Mouse (Mus musculus) bone marrow macrophage, adult 2 months (primary cell): Measurements from ENCODE around the gene Ift27. TPM values are rescaled to one million over a fixed set of nuclear protein-coding genes. Genes with fewer than 3 reads are reported as not detected.

Experiments used
- H3K27ac ChIP-seq: 2 replicates; pipeline ENCODE4 v1.5.1; 2012; ENCODE audit warnings: low read depth, low read length; ENCODE audit not compliant: insufficient read depth
- H3K4me1 ChIP-seq: 2 replicates; pipeline ENCODE4 v1.6.1; 2012; ENCODE audit warnings: low read length; ENCODE audit not compliant: control insufficient read depth, insufficient read depth
- H3K4me3 ChIP-seq: 2 replicates; pipeline ENCODE4 v1.5.1; 2012; ENCODE audit warnings: mild to moderate bottlenecking, low read length, moderate library complexity; ENCODE audit not compliant: insufficient read depth
- CTCF ChIP-seq: IDR thresholded peaks from 2 replicates; pipeline ENCODE4 v1.5.1; 2012; ENCODE audit warnings: low read depth, mild to moderate bottlenecking, low read length, moderate library complexity
- POLR2A ChIP-seq: IDR thresholded peaks from 2 replicates; pipeline ENCODE4 v1.6.1; 2012; ENCODE audit warnings: mild to moderate bottlenecking, low read depth, low read length, borderline replicate concordance
- polyA plus RNA-seq: library from polyadenylated mRNA; stranded (reverse); fragments of >200 nt; gene quantifications from 2 replicates; pipeline ENCODE4 v1.2.4, GENCODE M21; 2012; ENCODE audit not compliant: missing spikeins, insufficient read depth, insufficient read length

Ift27 gene
- polyA plus RNA-seq, 1 experiment, result 19.8 TPM

DNA sequence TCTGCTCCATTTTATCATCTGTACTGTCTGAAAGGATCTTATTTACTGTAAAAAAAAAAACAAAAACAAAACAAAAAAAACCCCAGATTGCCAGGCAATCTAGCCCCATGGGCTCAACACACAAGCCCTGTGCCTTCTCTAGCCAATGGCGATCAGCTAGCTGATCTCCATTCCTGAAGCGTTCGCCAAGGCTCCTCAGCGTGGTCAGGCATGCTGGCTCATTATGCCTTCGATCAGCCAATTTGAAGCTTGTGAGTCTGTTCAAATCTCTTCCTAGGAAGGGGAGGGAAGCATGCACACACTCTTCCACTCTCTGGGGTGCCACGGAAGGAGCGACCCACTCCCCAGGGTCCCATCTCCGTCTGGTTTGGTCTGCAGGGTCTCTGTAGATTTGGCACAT is 16.6 kb downstream of the Ift27 start:
- H3K4me1 ChIP-seq, result no peaks in the 10 kb centered on the region
- no peak overlapping the region for H3K4me3 ChIP-seq
- TF ChIP-seq CTCF (no peak), POLR2A (no peak)

DNA sequence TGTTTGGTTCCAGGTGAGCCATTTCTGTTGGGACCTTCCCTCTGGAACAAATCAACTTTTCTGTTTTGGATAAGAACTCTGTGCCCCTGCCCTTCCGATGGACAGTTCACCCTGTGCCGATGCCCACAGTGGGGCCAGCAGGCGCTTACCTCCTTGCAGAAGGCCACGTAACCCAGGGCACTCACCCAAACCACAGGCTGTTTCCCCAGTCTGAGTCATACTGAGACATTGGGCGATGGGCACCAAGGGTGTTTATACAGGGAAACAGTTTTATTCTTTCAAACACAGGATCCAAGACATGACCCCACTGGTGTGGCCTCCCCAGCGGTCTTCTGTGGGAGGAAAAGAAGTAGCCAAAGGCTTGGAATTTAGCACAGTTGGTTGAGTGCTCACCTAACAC is 18.5 kb downstream of the Ift27 start:
- no peak overlapping the region for H3K4me3 ChIP-seq
- TF ChIP-seq CTCF (no peak), POLR2A (no peak)

More for the DNA sequence above, 16.6 kb downstream of the Ift27 start:
- no peak overlapping the region for H3K27ac ChIP-seq

DNA sequence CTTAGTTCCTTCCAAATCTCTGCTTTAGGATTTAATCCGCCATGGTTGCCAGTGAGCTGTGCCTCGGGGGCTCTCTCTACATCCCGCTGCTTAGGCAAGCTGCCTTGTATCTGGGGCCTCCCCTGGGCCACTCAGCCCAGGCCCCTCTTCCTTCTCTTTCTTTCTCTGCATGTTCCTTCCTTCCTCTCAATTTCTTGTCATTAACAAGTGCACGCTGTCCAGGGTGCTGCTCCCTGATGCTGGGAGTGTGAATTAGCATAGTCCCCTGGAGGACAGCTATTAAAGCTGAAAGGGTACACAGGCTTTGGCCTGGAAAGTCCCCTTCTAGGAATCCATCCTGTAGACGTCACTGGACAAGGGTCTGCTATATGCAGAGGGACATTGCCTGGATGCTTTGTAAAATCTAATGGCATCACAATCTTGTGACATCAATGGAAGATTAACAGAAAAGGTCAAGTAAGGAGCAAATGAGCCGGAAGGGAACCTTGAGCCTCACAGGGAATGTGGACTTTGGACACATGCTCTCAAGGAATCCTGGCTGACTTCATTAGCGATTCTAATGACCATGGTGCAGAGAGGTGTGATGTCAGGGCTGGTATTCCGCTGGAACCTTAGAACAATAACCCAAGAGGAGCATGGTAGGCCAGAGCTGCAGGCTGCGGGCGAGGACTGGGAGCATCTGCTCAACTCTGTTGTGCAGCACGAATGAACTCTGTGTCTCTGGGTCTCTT is 20.7 kb downstream of the Ift27 start:
- Histone ChIP-seq H3K27ac (no peak overlapping the region), H3K4me3 (no peak overlapping the region), H3K4me1 (no peaks in the 10 kb centered on the region)
- TF ChIP-seq POLR2A, result no peak
- no peak for TF ChIP-seq CTCF

More for the DNA sequence above, 18.5 kb downstream of the Ift27 start:
- Histone ChIP-seq H3K27ac (no peak overlapping the region), H3K4me1 (no peaks in the 10 kb centered on the region)

DNA sequence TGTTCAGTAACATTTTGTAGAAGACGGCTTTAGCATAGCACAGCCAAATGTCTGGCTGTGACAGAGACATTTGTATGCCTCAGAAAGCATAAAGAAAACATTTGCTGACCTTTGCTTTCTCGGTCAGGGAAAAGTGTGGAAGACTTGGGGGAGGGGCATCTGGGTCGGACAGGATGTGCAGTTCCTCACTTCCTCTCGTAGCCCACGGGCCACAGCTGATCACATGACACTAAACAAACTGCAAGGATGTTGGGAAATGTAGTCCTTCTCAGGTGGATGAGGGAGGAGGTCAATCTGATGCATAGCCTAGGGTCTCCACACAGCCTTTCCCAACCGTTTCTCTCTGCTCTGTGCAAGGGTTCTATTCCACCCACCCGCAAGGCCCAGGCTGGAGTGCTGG is 25.3 kb downstream of the Ift27 start:
- Histone ChIP-seq H3K4me3 (no peak overlapping the region), H3K27ac (no peak overlapping the region), H3K4me1 (no peaks in the 10 kb centered on the region)
- TF ChIP-seq CTCF (no peak), POLR2A (no peak)

DNA sequence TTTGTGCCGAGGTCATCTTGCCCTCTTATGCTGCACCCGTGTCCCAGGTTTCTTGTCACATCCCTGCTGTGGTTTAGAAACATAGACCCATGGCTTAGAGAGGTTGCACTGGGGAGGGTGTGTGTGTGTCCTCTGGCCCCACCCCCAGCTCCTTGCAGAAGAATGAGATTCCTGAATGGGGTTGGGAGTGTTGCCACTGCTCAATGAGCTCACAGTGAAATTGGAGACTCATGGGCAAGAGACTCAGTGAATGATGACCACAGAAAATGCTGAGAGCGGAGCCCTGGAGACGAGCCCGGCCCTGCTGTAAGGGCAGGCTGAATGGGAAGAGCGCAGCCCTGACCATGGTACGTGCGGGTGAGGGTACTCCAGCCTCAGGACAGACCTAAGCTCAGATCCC is 33.7 kb downstream of the Ift27 start:
- no peak overlapping the region for H3K4me3 ChIP-seq
- no peaks in the 10 kb centered on the region for H3K4me1 ChIP-seq
- TF ChIP-seq CTCF (no peak), POLR2A (no peak)
- H3K27ac ChIP-seq, result no peak overlapping the region

DNA sequence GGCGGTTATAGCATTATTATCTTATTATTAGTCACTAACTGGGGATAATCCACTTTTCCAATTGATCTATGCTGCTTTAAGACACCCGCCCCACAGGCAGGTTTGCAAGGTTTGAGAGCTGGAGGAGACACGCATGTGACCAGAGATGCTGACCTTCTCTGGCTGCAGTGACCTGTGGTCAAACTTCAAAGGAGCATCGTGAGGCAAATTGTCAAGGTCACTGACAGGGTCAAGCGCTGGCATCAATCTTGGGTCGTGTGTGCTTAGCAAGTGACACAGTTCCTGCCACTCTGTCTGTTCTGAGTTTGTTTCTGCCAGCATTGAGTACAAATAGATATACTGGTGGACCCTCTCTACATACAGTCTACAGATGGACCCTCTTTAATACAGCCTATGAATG is 39.3 kb downstream of the Ift27 start:
- Histone ChIP-seq H3K27ac (no peak overlapping the region), H3K4me1 (no peaks in the 10 kb centered on the region), H3K4me3 (no peak overlapping the region)
- no peak for TF ChIP-seq POLR2A
- TF ChIP-seq CTCF, result no peak

DNA sequence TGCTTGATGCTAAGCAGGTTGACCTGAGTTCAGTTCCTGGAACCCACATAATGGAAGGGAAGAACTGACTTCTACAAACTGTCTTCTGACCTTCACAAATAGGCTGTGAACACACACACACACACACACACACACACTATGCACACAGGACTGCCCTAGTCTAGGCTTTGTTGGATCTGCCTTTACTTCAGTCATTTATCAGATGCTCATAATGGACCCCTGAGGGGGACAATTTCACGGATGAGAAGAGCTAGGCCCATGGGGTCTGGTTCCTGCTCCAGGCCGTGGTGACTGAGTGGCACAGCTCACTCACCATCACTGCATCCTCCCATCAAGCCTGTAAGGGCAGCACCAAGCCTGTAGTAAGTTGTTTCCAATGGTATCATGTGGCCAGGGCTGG is 40.5 kb downstream of the Ift27 start:
- Histone ChIP-seq H3K4me3 (no peak overlapping the region), H3K4me1 (no peaks in the 10 kb centered on the region), H3K27ac (no peak overlapping the region)
- TF ChIP-seq CTCF (no peak), POLR2A (no peak)

DNA sequence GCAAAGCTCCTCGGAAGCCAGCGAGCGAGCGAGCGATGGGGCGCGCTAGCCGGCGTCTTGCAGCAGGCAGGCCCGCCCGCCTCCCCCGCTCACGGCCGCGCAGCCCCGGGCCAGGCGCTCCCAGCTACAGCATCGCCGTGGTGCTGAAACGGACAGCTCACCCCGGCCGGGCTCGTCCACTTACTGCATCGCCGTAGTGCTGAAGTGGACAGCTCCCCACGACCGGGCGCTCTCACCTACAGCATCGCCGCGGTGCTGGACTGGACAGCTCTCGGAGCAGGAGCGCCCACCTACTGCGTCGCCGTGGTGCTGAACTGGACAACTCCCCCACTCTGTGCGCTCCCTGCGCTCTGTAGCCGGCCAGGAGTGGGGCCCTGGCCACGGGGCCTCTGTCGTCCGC is 54.2 kb downstream of the Ift27 start, which contains the start of gene Cacng2:
TSS of gene Cacng2 (minus strand) at position 325 of the 400 bp plus-strand sequence.
- H3K4me3 ChIP-seq, result no peak within 1 kb of the TSS
- TF ChIP-seq CTCF (no peak), POLR2A (no peak)
- H3K4me1 ChIP-seq, result no peaks in the 10 kb centered on the region
- no peak within 1 kb of the TSS for H3K27ac ChIP-seq

DNA sequence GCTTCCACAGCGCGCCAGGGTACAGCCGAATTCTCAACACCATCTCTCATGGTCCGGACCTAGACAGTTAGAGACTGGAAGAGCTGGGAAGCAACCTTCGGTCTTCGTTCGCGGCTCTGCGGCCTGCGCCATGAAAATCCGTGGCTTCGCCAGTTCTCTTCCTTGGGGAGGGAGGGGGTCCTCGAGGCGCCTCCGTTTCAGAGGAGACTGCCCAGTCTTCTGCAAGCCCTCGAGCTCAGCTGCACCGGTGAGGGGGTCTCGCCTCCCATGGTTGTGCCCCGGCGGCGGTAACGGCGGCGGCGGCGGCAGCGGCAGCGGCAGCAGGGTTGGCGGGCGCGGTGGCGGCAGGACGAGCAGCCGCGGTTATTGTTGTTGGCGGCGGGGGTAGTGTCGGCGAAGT is 54.7 kb downstream of the Ift27 start:
- no peak overlapping the region for H3K4me3 ChIP-seq
- TF ChIP-seq CTCF (no peak), POLR2A (no peak)
- no peaks in the 10 kb centered on the region for H3K4me1 ChIP-seq
- no peak overlapping the region for H3K27ac ChIP-seq

DNA sequence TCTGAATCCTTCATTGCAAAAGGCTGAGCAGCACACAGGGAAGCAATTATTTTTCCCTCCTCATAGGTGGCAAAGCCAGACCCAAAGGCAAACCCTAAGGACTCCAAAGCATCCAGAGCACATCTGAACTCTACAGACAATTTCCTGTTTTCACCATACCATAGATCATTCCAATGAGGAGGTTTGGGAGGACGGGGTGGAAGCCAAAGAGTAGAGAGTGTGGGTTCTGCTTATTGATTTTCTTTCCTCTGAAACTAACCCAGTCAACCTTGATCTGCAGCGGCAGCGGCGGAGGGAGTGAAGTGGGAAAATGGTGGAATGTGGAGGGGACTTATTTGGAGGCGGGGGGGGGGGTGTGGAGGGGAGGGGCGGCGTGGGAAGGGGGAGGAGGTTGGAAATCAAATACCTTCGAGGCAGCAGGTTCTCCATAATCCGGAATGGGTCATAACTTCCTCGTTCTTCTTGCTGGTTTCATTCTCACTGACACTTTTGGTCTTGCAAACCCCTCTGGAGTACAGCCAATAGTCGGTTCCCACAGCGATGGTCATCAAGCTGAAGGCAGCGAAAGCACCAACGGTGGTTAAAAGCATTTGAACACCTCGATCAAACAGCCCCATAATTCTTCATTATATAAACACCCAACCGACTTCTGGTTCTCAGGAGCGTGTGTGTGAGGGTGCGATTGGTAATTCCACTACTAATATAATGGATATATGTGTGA is 55.5 kb downstream of the Ift27 start:
- Histone ChIP-seq H3K4me1 (no peaks in the 10 kb centered on the region), H3K27ac (no peak overlapping the region), H3K4me3 (no peak overlapping the region)
- TF ChIP-seq CTCF, result no peak

DNA sequence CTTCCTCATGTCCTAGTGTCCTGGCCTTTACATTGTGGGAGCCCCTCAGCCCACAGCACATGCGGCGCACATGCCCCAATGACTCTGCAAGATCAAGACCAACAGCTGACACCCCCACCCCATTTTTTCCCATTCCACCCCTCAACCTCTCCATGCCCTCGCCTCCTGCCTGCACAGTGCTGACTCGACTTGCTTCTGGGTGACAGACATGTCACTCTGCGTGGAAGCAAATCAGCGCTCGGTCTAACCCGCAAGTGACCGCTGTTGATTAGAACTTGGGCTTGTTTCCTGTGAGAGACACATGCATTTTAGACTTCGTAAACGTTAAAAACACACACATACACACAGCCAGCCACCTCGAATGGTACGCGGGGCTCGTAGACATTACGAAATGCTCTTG is 56.2 kb downstream of the Ift27 start:
- TF ChIP-seq POLR2A, result no peak
- no peak for TF ChIP-seq CTCF
- no peak overlapping the region for H3K27ac ChIP-seq
- no peak overlapping the region for H3K4me3 ChIP-seq
- no peaks in the 10 kb centered on the region for H3K4me1 ChIP-seq
